Mouse (Mus musculus) left cerebral cortex, adult 6 months (tissue): ENCODE measurements around the gene Creld1. TPM values are rescaled to one million over a fixed set of nuclear protein-coding genes. Genes with fewer than 3 reads are reported as not detected.

Experiments used
- long read RNA-seq, 2 experiments: library from polyadenylated mRNA; unstranded; transcript quantifications; one replicate each; pipeline ENCODE4 v2.0.0; 2019 to 2020
- polyA plus RNA-seq: library from polyadenylated mRNA; unstranded; fragments of <200 nt; fragmentation: Nextera tagmentation; gene quantifications from 2 replicates; pipeline ENCODE4 v1.2.3, GENCODE M21; 2021

Creld1 gene
- polyA plus RNA-seq, result 78.3 and 85.0 TPM in 2 replicates
- long read RNA-seq, experiment 1, transcript Creld1-201 (10 exons, 2,306 nt), result major isoform, 317 of 359 reads
- long read RNA-seq, experiment 1, partial matches to known transcripts, result 12 of 359 reads
- long read RNA-seq, experiment 1, other reads (novel, unspliced or antisense), result 27 of 359 reads
- long read RNA-seq, experiment 2, transcript Creld1-201 (10 exons, 2,306 nt), result major isoform, 57 of 85 reads
- long read RNA-seq, experiment 2, transcript Creld1-206 (1 exons, 1,327 nt), result minor isoform, 5 of 85 reads
- long read RNA-seq, experiment 2, partial matches to known transcripts, result 14 of 85 reads
- long read RNA-seq, experiment 2, other reads (novel, unspliced or antisense), result 6 of 85 reads

DNA sequence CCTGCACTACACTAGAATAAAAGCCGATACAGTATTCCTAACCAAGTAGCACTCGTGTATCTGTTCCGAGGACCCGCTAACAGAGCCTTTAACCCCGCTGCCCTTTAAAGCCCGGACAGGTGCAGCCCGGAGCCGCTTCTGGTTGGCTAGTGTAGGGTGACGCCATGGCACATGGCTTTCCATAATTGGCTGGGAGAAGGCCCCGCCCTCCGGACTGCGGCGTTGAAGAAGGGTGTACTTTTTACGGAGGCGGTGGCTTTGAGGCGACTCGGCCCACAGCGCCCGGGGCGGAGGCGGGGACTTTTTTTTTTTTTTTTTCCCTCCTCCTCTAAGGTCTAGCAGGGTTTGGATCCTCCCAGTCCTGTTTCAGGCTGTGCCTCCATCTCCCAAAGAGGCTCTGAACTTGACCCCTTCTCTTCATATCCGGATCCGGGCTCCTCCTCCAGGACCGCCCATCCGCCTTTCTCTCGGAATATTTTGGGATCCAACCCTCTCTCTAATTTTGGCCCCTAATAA is at the start of gene Creld1:
Gene Creld1 (plus strand): TSS at position 198 of the 516 bp plus-strand sequence.

DNA sequence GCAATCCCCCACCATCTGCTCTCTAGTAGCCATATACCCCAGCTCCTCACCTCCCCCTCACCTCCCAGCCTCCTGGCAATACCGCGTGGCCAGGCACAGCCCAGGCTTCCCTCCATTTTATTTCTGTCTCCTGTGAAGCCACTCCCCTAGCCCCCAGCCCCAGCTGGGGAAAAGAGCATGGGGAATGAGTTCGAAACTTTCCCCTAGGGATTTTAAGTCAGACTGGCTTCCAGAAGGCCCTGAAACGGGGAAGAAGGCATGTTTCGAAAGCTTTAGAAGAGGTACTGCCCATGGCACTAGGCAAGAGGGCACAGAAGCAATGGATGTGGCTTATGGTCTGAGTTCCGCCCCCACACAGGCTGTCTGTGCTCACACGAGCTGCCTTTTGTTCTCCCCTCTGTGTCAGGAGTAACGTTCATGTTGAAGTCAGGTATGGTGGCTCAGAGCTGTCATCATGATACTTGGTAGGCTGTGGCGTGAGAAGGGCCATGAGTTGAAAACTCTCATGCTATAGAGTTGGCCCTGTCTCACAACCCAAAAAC is 47.4 kb upstream of the Creld1 start, which contains the start of gene Cidec:
Gene Cidec (minus strand): TSS at position 97 of the 542 bp plus-strand sequence.

DNA sequence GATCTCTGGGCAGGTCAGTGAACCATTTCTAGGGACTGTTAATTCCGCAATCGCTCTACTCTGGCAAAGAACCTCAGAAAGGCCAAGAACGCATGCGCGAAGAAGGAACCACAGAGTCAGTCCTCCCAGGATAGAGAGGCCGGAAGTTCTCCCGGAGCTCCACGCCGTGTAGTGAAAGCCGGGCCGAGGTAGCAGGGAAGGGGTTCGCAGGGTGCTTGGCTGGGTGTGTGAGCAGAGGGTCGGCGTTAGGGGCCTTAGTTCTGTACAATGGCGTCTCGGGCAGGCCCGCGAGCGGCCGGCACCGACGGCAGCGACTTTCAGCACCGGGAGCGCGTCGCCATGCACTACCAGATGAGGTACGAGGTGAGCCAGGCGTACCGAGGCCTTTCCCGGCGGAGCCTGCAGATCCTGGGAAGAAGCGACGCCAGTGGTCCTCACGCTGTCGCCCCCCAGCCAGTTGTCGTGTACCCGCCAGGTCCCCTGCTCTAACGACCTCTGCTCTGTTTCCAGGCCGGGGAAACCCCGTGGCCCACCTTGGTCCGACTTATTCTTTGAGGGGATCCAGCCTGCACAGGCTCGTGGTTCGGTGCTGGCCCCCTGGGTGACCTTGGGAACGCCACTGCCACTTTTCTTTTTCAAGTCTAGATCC is 40.5 kb upstream of the Creld1 start, which contains the start of gene Jagn1:
Gene Jagn1 (plus strand): TSS at position 128 of the 649 bp plus-strand sequence.

DNA sequence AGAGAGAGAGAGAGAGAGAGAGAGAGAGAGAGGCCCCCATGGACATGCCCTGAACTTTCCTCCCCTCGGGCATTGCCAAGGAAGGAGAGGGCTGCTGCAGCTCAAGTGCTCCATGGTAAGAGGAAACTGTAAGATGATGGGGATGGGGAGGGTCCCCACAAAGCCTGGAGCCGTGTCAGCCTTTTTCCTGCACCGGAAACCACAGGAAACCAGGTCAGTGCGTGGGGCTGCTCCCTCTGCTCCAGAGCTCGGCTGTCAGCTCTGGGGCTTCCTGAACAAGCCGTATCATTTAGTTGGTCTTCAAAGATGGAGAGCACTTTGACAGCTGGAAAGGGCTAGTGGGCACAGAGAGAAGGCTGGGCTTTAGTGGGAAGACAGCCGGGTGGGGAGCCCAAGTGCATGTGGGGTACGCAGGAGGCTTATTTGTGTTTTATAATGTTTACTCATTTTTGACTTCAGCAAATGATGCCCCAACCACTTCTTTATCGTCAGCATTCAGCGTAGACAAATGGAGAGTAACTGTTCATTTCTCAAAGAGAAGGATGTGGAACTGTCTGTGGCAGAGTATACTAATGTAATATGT is 25.1 kb upstream of the Creld1 start, which contains the start of gene Il17re:
Gene Il17re (plus strand): TSS at position 533 of the 583 bp plus-strand sequence.

DNA sequence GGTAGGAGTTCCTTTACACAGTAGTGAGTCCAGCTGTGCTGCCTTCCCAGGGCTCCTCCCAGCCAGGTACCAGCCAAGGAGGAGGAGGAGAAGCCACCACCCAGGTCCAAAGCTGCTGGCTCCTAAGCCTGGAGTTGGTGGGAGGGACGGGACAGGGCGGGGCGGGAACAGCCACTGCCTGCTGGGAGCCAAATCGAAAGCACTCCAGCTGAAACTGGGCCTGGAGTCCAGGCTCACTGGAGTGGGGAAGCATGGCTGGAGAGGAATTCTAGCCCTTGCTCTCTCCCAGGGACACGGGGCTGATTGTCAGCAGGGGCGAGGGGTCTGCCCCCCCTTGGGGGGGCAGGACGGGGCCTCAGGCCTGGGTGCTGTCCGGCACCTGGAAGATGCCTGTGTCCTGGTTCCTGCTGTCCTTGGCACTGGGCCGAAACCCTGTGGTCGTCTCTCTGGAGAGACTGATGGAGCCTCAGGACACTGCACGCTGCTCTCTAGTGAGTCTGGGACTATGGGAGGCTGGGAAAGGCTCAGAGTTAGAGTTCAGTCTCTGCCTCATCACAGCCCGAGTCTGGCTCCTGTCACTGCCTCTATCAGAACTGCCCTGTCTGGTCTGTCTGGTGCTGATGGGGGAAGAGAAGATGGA is 11.7 kb upstream of the Creld1 start, which contains the start of gene Il17rc:
Gene Il17rc (plus strand): TSS at position 131 of the 640 bp plus-strand sequence.

DNA sequence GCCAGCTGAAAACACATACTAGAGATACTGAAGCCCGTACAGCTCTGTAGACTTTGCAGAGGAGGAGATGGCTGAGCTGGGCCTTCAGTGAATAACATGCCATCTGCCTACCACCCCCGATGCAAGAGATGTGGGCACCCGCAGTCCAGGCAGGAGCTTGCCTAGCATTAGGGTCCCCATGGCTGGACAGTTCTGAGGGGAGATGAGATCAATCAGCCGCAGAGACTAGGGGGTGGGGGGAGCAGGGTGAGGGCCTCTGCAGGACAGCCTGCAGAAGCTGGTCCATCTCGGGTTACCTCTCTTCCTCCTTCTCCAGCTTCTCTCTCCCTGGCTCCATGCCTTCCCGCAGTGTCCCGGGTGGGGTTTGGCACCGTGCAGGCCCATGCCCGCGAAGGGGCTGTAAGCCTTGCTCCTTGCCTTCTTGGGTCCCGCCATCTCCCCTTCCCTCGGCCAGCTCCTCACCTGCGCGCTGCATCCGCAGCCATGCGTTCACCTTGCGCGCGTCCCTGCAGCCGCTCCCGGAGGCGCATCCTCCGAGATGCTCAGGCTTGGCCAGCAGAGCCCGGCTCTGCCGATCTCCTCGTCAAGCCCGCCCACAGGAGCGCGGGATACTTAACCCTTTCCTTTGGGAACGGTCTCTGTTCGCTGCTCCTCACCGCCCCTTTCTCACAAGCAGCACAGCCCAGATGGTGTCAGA is 18.4 kb downstream of the Creld1 start, which contains the start of gene Prrt3:
Gene Prrt3 (minus strand): TSS at position 544 of the 697 bp plus-strand sequence.

DNA sequence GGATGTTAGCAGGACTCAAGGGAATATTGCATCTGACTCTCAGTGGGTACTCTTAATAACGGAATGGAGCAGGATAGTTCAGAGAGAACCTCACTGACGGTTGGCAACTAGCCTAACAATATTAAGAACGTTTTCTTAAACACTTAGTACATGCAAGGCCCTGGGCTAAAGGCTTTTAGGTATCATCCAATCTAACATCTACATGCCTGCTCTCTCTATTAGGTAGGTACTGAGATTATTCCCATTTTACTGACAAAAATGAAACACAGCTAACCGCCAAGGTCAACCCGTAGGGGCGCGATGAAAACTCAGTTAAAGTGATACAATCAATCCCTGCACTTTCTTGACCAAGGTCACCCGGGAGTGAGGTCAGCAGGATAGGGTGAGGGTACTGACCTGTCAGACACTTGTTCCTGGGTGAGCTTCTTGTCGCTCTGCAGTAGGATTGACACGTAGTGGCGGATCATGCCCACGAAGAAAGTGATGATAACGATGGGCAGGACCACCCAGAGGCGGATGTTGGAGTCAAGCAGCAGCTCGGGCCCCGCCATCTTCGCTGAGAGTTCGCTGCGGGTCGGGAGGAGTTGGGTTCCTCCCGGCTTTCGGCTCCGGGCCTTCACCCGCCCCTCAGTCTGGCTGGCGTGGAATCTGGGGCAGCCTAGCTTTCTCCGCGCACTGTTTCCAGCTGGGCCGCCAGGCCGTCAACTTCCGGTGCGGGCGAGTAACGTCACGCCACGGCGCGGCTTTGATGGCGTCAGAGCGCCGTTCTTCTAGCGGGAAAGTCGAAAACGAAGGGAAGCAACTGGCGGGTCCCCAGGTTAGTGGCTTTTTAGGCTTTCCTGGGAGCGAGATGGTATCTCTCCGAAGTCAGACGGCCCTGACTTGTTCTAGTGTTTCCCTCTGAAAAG is 48.1 kb downstream of the Creld1 start, which contains the start of the genes Emc3 and Fancd2:
Gene Emc3 (minus strand): TSS at position 721 of the 908 bp plus-strand sequence.
Gene Fancd2 (plus strand): TSS at position 751 of the 908 bp plus-strand sequence.

Other genes with a start within 250 kb of the Creld1 start
- gene Mtmr14, start 245.5 kb upstream of the Creld1 start, polyA plus RNA-seq, result 12.2 and 14.7 TPM in 2 replicates
- 45.4 and 61.0 TPM in 2 replicates for gene Cpne9, start 201.0 kb upstream of the Creld1 start, polyA plus RNA-seq
- 3.6 and 9.5 TPM in 2 replicates for gene Brpf1, start 176.2 kb upstream of the Creld1 start, polyA plus RNA-seq
- gene Ogg1, start 156.3 kb upstream of the Creld1 start, polyA plus RNA-seq, result 2.1 and 4.3 TPM in 2 replicates
- 117 and 124 TPM in 2 replicates for gene Camk1, start 139.3 kb upstream of the Creld1 start, polyA plus RNA-seq
- 16.2 and 28.5 TPM in 2 replicates for gene Tada3, start 105.4 kb upstream of the Creld1 start, polyA plus RNA-seq
- gene Arpc4, start 105.2 kb upstream of the Creld1 start, polyA plus RNA-seq, result 287 and 388 TPM in 2 replicates
- 3.0 and 3.4 TPM in 2 replicates for gene Ttll3, start 94.0 kb upstream of the Creld1 start, polyA plus RNA-seq
- gene Rpusd3, start 64.0 kb upstream of the Creld1 start, polyA plus RNA-seq, result 16.2 and 16.3 TPM in 2 replicates
- not detected in 2 replicates for gene Cidec, start 47.5 kb upstream of the Creld1 start, polyA plus RNA-seq
- gene Jagn1, start 40.7 kb upstream of the Creld1 start, polyA plus RNA-seq, result 76.8 and 86.7 TPM in 2 replicates
- gene Il17re, start 24.8 kb upstream of the Creld1 start, polyA plus RNA-seq, result 0.17 and 0.43 TPM in 2 replicates
- 5.2 and 6.6 TPM in 2 replicates for gene Il17rc, start 11.9 kb upstream of the Creld1 start, polyA plus RNA-seq
- gene Prrt3, start 18.6 kb downstream of the Creld1 start, polyA plus RNA-seq, result 18.0 and 26.8 TPM in 2 replicates
- gene Emc3, start 48.4 kb downstream of the Creld1 start, polyA plus RNA-seq, result 84.7 and 101 TPM in 2 replicates
- 3.6 and 4.7 TPM in 2 replicates for gene Fancd2, start 48.4 kb downstream of the Creld1 start, polyA plus RNA-seq
- 0.27 and 0.33 TPM in 2 replicates for gene Fancd2os, start 117.4 kb downstream of the Creld1 start, polyA plus RNA-seq
- gene Brk1, start 121.5 kb downstream of the Creld1 start, polyA plus RNA-seq, result 287 and 297 TPM in 2 replicates
- gene Vhl, start 140.7 kb downstream of the Creld1 start, polyA plus RNA-seq, result 37.1 and 39.1 TPM in 2 replicates
- 8.5 and 16.6 TPM in 2 replicates for gene Irak2, start 155.2 kb downstream of the Creld1 start, polyA plus RNA-seq
- 1.1 and 1.4 TPM in 2 replicates for gene Tatdn2, start 213.8 kb downstream of the Creld1 start, polyA plus RNA-seq
- not detected in 2 replicates for gene Ghrl, start 236.6 kb downstream of the Creld1 start, polyA plus RNA-seq